Mouse (Mus musculus): ENCODE measurements around the gene Gm20388. TPM values are rescaled to one million over a fixed set of nuclear protein-coding genes. Genes with fewer than 3 reads are reported as not detected.
"Not testable (repeated sequence)": the region's sequence is repeated elsewhere in the genome, so short reads cannot be mapped to it uniquely, and the experiment has no call there.

Gene Gm20388
- total RNA-seq, 2 experiments from 2014 or later, result 12.7 TPM; not detected in 1

DNA sequence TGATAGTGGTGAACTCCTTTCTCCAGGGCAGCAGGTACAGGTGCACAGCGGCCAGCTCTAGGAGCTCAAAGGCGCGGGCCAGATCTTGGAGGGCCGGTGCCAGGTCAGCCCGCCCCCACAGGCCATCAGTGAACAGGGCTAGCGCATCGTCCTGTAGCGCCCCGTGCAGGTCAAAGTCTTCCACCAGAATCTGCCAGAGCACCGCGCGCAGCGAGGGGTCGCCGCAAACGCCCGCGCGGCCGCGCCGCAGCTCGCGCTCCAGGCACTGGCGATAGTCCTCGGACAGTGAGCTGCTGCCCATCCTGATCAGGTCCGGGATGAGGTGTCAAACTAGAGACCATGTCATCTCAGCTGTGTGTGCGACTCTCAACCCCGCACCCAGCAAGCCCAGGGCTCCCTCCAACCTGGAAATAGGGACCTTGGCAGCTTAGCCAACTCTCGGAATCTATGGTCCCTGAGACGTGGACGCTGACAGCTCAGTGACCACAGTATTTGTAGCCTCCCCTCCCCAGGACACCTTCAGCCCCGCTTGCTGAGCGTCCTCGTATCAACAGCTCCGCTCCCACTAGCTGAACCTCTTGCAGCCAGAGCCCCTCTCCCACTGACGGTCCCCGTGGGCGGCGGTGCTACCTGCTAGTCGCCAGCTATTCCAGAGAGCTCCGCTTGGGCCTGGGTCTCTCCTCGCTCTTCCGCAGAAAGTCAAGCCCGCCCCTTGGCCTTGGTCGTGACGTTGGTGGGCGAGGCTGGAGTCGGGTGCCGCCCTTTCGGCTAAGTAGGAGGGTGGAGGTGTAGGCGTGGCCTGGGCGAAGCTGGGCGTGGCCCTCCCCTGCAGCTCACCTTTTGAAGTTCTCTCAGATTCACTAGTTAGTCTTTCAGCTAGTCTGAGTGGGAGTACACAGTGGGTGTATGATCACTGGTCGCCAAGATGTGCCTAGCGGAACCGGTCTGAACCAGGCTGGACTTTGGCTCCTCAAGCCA is 3325.2 kb downstream of the Gm20388 start, which contains the start of gene Spata2l:
Gene Spata2l (minus strand): TSS at position 714 of the 978 bp plus-strand sequence.
- peak; percentile 84 to 86 for DNase-seq

DNA sequence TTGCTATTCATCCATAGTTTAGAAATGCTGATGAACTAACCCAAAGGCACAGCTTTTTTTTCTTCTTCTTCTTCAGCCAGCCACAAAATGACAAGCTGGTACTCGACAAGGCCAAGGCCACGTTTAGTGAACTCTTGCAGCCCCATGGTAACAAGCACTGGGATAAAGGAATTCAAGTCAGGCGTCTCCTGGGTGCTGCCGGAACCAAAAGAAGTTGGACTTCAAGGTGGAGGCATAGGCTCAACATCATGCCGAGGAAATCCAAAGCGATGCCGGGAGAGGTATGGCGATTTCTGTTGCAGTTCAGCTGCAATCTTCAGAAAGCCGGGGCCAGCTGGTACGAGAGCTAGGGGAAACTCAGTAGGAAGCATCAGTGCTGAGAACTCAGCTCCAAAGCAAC is 3328.8 kb downstream of the Gm20388 start:
- DNase-seq, result no peak

DNA sequence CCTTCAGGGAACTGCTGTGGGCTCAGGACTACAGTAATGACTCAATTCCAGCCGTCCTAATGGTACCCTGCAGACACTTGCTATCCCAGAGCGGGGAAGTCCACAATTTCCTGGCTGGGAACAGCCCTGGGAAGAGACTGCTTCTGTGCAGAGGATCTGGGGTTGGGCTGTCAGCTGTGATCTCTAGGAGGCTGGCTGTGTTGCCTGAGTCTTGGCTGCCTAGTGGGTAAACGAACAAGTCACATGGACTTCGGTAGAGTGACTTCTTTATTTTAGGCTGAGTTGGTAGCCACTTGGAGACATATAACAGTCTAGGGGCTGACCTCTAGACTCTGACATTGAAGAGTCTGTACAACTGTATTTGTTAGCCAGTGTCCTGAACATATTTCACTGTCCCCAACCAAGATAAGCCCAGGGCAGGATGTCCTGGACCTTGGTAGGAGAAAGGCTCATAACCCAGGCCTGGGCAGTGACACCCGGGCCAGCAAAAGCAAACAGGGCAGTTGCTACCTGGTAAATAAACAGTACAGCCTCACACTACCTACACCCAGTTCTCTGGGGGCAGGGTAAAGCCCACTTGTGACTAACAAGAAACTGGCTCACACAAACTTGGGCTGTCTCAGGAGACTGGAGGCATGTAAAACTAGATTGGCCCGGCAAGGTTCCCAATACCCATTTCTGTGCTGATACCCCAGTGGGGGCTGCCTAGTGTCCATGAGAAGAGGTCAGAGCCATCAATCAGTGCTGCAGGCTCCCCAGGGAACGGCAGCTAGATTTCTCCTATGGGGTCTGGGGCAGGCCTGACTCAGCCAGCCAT is 3331.7 kb downstream of the Gm20388 start:
- DNase-seq, result no peak

DNA sequence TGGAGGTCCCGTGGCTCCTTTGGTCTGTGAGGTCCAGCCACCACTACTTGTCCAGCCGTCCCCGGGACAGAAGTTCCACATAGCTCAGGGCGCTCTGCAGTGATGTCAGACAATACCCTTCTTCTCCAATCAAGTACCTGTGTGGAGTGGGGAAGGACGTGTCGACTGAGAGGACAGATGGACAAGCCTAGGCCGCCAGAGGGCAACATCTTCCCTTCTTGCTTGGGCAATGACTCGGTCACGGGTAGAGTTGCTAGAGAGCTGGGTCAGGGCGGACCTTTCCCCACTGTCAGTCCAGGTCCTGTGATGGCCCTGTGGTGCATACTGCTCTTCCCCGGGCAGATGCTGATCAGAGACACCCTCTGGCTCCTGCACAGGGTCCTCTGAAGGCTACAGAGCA is 3332.4 kb downstream of the Gm20388 start:
- DNase-seq, result no peak

DNA sequence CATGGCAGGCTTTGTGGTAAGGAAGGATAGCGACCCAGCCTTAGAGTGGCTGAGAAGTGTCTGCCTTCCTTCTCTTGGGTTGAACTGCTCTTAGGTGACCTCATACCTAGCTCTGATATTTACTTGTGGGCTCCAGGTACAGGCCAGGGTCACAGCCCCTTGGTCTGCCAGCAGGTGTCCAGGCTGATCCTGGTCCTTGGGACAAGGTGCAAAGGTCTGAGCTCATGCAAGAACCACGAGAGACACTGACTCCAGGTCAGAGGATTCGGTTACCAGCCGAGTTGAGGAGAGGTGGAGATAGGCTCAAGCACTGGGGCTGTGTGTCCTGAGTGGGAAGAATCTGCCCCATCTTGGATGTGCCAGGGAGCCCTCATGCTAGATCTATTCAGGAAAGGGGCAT is 3333.7 kb downstream of the Gm20388 start:
- no peak for DNase-seq

DNA sequence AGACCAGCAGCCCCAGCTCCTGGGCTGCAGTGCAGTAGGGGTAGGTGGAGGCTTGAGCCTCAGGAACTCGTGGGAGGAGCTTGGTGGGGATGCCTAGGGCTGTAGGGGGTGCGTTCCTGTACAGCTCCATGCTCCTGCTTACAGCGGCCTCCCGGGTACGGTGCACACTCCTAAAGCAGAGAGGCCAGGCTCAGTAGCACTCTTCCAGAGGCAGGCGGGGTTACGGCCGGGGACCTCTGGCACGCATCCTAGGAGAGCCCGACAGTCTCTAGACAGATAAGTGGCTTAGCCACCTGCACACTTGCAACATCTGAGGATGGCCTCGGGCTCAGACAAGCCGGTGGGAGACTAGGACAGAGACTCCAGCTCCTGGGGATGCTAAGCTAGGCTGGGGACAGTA is 3334.9 kb downstream of the Gm20388 start:
- DNase-seq, result no peak

DNA sequence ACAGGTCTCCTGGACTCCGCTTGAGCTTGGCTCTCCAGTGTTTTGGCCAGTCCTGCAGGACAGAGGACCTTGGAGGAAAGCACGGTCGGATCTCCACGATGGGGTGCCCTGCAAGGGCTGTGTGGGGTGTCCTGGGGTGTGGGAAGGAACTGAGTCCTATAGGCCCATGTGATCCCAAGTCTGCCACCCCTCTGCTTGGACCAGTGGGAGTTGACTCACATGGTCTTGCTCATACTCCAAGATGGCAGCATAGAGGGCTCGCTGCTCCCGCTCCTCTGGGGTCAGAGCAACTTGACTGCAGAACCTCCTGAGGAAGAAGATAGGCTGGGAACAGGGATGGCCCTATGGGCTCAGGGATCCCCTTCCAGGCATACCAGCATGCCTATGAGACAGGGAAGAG is 3337.1 kb downstream of the Gm20388 start:
- DNase-seq, result no peak

DNA sequence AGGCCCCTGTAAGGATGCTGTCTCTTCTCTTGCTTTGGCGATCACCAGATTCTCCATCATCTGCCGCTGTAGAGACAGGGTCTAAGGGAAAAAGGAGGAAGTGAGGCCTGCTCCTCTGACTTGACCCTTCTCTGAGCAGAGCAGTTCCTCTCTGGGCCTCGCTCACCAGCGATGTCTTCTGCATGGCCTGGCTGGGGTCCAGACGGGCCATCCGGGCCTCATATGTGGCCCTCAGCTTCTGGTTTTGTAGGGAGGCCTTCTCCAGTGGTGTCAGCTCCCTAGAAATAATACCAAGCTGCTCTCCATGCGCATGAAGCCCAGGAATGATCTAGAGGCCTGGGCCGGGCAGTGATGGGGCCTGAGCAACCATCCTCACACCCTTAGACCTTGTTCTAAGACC is 3338.0 kb downstream of the Gm20388 start:
- no peak for DNase-seq

DNA sequence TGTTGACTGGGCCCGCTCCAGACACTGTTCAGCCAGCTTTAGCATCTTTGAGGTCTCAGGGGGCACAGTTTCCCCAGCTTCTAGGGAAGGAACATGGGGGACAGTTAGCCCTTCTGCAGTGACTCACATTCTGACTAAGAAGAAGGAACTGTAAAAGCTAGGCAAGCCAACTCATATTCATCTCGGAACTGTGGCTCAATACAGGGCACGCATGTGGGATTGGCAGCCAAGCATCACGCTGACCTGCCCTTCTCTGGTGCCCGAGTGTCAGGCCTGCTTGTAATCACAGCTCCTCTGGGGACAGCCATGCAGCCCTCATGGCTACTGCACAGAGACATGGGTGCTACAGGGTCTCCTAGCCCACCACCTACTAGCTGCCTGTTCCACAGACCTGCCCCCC is 3340.3 kb downstream of the Gm20388 start:
- no peak for DNase-seq

DNA sequence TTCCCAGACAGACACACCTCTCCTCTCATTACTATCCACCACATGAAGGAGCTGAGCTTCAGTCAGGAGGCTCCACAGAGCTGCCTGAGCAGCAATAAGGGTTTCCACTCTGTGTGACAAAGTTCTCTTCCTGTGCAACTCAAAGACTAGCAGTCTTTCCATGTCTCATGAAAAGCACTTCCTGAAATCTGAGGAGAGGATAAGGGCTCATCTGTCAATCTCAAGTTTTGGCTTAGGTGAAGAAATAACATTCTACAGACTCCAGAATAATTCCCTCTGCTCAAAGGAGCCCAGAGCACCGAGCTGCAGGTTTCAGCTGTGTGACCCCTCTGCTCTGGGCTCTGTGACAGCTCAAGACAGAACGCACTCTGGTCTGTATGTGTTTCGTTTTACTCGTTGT is 3342.3 kb downstream of the Gm20388 start:
- DNase-seq, result no peak

DNA sequence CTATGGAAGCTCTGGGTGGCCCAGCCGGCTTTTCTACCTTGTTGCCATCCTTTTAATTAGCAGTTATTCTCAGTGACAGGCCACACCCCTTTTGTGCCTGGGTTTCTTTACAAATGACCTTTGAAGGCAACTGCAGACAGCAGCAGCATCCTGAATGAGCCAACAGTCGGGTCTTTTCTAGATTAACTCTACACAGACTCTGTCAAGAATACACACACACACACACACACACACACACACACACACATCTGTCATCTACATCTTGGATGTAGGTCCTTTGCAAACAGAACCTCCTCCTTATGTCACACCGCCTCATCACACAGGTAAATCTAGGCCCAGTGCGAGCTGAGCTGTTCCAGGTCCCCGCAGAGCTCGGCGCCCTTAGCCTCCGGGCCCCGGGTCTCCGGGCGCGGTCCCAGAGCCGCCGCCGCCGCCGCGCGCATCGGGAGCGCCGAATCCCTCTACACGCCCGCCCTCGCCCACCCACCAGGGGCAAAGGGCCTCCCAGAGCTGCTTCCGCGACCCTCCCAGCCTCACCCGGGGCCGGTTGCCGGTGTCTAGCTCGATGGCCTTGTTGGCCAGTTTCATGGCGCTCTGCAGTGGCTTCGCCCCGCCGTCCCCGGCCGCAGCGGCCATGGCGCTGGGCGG is 3342.9 kb downstream of the Gm20388 start:
- no peak for DNase-seq

DNA sequence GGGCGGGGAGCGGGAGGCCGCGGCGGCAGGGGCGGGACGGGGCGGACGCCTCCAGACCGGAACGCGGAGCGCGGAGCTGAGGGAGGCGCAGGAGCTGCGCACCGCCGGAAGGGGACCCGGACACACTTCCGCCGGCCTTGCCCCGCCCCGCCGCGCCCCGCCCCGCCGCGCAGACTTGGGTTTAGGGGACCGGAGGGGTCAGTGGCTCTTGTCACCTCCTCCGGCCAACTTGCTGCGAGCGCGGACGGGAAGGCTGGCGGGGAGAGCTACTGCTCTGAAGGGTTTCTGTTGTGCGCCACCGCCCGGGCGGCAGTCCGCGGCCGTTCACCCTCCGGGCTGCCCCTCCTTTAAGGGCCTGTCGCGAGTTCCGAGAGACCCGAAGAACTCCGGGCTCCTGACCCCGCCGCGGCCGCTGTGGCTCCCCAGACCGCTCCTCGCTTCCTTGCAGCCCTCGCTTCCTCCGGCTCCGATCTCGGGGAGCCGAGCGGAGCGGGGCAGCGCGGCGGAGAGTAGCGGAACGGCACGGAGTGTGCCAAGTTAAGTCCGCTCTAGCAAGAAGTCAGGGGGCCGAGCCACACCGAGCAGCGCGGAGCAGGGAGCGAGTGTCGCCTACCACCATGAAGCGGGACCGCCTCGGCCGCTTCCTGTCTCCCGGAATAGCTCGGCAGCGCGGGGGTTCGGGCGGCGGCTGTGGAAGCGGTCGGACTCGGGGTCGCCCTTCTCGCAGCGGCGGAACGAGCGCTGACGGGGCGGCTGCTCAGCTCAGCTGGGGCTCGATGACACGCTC is 3343.7 kb downstream of the Gm20388 start, which contains the start of the genes Zfp276 and Vps9d1:
Gene Zfp276 (plus strand): TSS at position 97 of the 787 bp plus-strand sequence.
Gene Vps9d1 (minus strand): TSS at position 250 of the 787 bp plus-strand sequence.
- peak; percentile 82 to 85 for DNase-seq

DNA sequence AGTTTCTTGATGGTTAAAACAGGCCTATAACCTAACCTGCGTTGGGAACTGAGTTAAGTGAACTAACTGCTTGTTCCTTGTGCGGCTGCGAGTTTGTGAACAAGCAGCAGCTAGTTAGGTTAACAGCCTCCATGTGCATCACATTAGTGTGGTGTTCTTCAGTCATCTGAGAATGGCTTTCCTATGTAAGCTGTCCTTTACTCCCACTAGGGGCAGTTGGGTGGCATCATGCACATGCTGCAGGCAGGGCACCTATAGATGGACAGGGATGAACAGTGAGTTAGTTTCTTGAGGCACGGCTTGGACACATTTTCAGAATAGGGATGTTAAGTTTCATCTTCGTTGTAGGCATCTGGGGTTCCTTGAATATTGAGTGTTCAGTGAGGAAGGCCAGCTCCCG is 3344.5 kb downstream of the Gm20388 start:
- DNase-seq, result no peak

DNA sequence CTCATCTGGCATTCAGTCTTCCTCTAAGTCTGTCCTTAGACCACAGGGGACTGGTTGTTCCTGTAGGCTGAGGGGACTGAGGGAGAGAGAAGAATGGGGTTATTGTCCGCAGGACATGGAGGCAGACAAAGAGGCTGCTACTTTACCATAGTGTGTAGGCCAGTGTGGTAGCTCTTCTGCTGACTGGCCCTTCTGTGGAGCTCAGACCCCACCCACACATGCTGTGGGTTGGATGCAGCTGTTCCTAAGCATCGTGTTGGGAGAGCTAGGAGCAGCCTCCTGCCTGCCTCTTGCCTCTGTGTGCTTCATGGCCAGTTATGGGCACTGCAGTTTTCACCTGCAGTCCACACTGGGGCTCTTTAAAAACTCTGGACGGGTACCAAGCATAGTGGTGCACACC is 3346.5 kb downstream of the Gm20388 start:
- peak; percentile 23 to 40 for DNase-seq

DNA sequence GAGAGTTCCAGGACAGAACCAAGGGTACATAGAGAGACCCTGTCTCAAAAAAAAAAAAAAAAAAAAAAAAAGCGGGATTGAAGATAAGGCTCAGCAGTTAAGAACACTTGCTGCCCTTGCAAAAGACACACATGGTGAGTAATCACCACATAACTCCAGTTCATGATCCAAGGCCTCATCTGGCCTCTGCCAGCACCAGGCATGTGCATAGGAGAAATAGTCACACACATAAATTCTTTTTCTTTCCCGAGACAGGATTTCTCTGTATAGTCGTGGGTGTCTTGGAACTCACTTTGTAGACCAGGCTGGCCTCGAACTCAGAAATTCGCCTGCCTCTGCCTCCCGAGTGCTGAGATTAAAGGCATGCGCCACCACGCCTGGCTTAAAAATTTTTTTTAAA is 3347.0 kb downstream of the Gm20388 start:
- DNase-seq, result not testable (repeated sequence)

DNA sequence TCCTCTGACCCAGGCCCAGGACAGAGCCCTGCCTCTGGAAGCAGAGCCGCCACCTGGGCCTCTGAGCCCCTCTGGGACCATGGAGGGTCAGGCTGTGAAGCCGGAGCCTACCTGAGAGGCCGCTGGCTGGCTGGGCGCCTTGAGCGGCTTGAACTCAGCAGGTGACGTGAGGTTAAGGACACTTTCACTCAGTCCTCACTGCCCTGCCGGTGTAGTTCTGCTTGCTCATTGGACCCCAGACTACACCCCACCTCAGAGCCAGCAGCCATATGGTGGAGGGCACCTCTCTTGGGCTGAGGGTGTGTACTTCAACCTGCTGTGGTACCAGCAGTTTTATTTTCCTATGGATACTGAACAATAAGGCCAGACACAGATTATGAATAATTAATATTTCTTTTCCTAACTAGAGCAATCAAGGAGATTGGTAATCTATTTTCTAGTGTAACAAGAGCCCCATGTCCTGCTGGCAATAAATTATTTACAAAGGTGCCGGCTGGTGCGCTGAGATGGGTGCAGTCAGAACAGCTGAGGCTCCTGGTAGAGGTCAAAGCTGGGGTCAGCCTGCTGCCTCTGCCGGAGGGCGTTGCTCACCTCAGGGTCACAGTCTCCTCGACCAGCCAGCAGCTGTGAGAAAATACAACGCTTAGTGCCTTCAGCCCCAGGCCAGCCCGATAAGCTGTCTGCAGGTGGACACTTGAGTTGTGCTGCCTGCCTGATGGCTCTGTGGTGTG is 3357.4 kb downstream of the Gm20388 start:
- DNase-seq, result no peak

DNA sequence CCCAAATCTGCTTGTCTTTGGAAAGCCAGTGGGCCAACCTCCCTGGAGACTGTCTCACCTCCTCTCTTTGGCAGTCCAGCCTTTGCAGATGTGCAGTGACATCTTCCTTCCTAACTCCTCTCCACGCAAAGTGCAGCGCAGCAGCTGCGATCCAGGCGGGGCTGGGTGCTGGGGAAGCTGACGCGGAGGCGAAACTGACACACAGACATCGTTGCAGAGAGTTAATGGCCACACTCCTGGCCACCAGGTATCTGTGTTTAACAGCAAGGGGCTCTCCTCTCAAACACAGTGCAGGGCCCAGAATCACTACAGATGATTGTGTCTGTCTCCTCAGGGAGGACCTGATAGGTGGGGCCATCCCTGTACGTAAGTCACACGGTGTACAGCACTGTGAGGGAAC is 3360.5 kb downstream of the Gm20388 start:
- DNase-seq, result no peak

DNA sequence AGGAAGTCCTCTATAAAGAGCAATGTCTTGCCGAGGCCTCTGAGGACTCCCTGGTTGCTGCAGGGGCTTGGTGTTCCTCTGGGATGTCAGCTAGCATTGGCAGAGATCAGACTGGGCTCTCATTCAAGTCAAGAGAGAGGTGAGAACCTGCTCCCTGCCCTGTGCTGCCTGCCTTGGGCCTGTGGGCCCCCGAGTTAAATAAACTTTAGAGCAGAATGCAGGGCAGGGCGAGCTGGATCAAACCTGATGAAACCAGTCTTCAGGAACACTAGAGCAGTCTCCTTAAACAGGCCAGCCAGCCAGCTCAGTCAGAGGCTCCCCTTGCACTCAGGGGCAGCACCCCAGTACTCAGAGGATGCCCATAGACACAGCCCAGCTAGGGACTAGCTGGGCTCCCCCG is 3361.3 kb downstream of the Gm20388 start:
- DNase-seq, result no peak

DNA sequence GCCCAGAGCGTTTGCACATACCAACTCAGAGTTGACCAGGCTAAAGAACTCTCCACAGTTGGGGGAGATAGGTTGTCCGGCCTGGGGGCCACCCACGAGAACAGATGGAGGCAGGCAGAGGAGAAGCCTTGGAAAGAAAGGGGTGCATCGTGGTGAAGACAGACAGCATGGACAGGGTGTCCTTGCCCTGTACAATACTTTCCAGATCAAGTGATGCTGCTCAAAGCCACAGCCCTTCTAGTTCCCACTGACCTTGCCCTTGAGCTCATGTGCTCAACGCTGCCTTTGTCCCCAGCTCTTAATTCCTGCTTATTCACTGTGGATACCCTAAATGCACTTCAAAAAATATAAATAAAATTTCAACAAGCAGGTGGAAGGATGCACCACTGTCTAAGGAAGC is 3363.8 kb downstream of the Gm20388 start:
- no peak for DNase-seq

DNA sequence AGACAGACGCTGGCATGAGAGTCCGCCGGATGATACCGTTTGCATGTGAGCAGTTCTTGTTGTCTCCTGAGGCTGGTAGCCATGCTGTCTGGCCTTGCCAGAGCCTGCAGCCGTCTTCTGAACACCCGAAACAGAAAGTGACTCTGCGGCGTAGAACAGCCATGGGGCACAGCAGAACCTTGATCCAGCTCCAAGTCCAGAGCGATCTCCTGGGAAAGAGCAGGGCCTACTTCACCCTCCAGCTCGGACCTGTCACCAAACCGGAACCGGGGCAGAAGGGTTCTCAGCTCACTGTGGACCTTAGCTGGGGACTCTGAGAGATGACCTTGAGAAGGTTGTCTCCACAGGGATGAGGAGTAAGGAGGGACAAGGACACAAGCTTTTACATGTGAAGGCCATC is 3364.5 kb downstream of the Gm20388 start:
- DNase-seq, result no peak

DNA sequence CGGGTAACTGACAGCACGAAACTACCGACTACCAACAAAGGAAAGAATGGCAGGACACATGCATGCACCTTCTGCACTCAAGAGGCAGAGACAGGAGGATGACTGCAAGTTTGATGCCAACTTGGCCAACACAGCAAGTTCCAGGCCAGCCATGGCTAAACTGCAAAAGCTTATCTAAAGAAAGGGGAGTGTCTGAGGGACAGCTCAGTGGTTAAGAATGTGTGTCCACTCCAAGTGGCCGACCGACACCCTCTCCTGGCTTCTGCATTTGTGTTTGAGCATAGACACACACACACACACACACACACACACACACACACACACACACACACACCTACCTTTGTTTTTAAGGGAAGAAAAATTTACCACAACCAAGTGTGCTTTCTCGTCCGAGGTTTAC is 3367.8 kb downstream of the Gm20388 start:
- DNase-seq, result no peak
